Mouse (Mus musculus): Measurements from ENCODE around the gene Ogt. TPM values are rescaled to one million over a fixed set of nuclear protein-coding genes. Genes with fewer than 3 reads are reported as not detected.

Gene Ogt
- total RNA-seq, 2 experiments from 2014 or later, result 56.5 to 82.2 TPM

Other genes with a start within 250 kb of the Ogt start
- gene Zmym3, start 219.2 kb upstream of the Ogt start, total RNA-seq (2021), result 10 to 100 TPM; 10.1 to 21.4 TPM
- gene Nono, start 210.7 kb upstream of the Ogt start, total RNA-seq (2021), result 10 to 100 TPM; 91.9 to 98.8 TPM
- 100 to 1,000 TPM; 531 to 549 TPM for gene Itgb1bp2, start 191.0 kb upstream of the Ogt start, total RNA-seq (2021)
- 10 to 100 TPM; 10.4 to 14.3 TPM for gene Taf1, start 107.3 kb upstream of the Ogt start, total RNA-seq (2021)
- under 1 TPM; 0.29 to 0.40 TPM for gene Cxcr3, start 94.2 kb downstream of the Ogt start, total RNA-seq (2021)
- not detected for gene Gm4779, start 154.4 kb downstream of the Ogt start, total RNA-seq (2021)
- gene 8030474K03Rik, start 154.6 kb downstream of the Ogt start, total RNA-seq (2021), result not detected
- gene Nhsl2, start 209.3 kb downstream of the Ogt start, total RNA-seq (2021), result 1 to 10 TPM; 5.7 to 8.6 TPM